Mouse (Mus musculus): ENCODE measurements around the gene Vmn1r55.

Gene Vmn1r55

GRCm38 (mm10) chr7:5149570-5149969, at the start of gene Vmn1r55:
Vmn1r55 (minus strand) TSS chr7:5149670.

GRCm38 (mm10) chr7:5196647-5197046, 47.2 kb upstream of the Vmn1r55 start, which contains the start of gene Vmn1r56:
Vmn1r56 (minus strand) TSS chr7:5196747.

GRCm38 (mm10) chr7:5125549-5126406, 23.7 kb downstream of the Vmn1r55 start, which contains the start of gene Rasl2-9:
Rasl2-9 (minus strand) TSS chr7:5125950.
- 15% methylated on average over 42 of the region's 42 CpGs for WGBS

GRCm38 (mm10) chr7:5125078-5125477, 24.4 kb downstream of the Vmn1r55 start:
- 88% methylated on average over 8 of the region's 8 CpGs for WGBS

GRCm38 (mm10) chr7:5116850-5117249, 32.6 kb downstream of the Vmn1r55 start, which contains the start of gene Rfpl4:
Rfpl4 (minus strand) TSS chr7:5116950.
- 95% methylated on average over 3 of the region's 3 CpGs for WGBS

- 32% methylated on average over 3 of the region's 3 CpGs for WGBS
These were observed 36.8 kb downstream of the Vmn1r55 start for GRCm38 (mm10) chr7:5112701-5113100.

- WGBS: 78% methylated on average over 8 of the region's 8 CpGs
These were observed 40.2 kb downstream of the Vmn1r55 start for GRCm38 (mm10) chr7:5109301-5109700.

- whole genome bisulfite sequencing: 85% methylated on average over 4 of the region's 4 CpGs
These were observed 41.2 kb downstream of the Vmn1r55 start for GRCm38 (mm10) chr7:5108272-5108671.

GRCm38 (mm10) chr7:5102564-5102963, 46.9 kb downstream of the Vmn1r55 start:
- WGBS: 86% methylated on average over 2 of the region's 2 CpGs

- 87% methylated on average over 10 of the region's 10 CpGs for WGBS
These were observed 48.3 kb downstream of the Vmn1r55 start for GRCm38 (mm10) chr7:5101066-5101663.

- 69% methylated on average over 3 of the region's 3 CpGs for WGBS
These were observed 49.7 kb downstream of the Vmn1r55 start for GRCm38 (mm10) chr7:5099796-5100195.

DNA sequence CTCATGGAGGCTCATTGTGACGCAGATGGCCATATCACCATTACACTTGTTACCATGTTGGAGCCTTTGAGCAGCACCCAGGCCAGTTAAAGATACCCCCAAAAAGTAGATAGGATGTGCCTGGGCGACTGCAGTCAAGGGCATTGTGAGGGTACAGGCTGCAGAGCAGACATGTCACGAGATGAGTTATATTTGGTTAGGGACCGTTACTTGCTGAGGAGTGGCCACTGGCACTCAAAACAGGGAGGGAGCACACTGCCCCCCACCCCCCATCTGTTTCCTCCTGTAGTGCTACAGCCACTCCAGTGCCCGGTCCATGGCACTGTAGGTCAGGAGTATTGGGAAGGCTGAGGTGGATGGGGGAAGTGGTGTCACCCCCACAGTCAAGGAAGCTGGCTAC, 50.7 kb downstream of the Vmn1r55 start:
- whole genome bisulfite sequencing: 76% methylated on average over 5 of the region's 5 CpGs

GRCm38 (mm10) chr7:5092831-5093510, 56.5 kb downstream of the Vmn1r55 start:
- WGBS: 59% methylated on average over 21 of the region's 21 CpGs

DNA sequence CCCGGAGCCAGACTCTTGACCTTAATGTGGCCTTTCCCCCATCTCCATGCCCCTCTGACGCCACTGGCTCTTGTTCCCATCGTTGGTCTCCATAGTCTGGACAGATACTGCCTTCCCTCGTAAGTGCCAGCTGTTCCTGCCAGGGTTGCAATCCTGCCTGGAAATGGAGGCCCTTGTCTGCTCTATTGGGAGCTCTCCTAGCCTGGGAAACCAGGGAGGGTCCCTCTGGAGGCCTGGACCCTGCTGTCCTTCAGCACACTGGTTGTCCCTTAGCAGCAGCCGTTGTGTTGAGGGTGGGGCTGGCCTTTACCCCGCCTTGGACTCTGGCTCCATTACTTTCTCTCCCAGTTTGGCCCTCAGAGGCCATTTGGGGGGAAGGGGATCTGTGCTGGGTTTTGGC, 57.1 kb downstream of the Vmn1r55 start:
- 80% methylated on average over 6 of the region's 6 CpGs for WGBS

GRCm38 (mm10) chr7:5091008-5091728, 58.3 kb downstream of the Vmn1r55 start:
- WGBS: 60% methylated on average over 15 of the region's 15 CpGs

GRCm38 (mm10) chr7:5089853-5090252, 59.6 kb downstream of the Vmn1r55 start:
- 59% methylated on average over 15 of the region's 15 CpGs for WGBS

GRCm38 (mm10) chr7:5087886-5088285, 61.6 kb downstream of the Vmn1r55 start:
- 39% methylated on average over 4 of the region's 4 CpGs for WGBS

GRCm38 (mm10) chr7:5086921-5087440, 62.5 kb downstream of the Vmn1r55 start:
- 61% methylated on average over 5 of the region's 5 CpGs for WGBS

- whole genome bisulfite sequencing: 94% methylated on average over 1 of the region's 1 CpGs
These were observed 64.0 kb downstream of the Vmn1r55 start for GRCm38 (mm10) chr7:5085512-5085911.

DNA sequence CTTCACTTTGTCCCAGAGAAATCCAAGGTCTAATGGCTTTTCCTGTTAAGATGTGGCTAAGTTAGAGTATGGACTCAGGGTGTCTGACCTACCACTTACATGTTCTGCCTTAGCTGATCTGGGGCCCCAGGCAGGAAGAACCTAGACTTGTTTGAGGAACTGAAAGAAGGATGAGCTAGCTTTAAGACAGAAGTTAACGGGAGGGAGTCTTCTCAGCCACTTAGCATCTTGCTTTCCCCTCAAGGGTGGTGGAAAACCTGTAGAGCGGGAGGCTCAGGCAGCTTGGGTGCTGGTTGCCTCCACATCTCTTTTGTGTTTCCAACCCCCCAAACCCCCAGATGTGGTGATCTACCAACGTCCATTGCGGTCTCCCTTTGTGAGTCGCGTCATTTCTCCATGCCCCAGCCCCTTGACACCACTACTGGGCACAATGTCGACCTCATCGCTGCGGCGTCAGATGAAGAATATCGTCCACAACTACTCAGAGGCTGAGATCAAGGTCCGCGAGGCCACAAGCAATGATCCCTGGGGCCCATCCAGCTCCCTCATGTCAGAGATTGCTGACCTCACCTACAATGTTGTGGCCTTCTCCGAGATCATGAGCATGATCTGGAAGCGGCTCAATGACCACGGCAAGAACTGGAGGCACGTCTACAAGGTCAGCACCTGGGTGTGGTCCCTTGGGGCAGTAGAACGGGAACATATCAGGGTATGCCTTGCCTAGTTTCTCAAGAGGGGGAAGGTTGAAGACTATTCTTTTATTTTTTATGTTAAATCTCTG, 66.0 kb downstream of the Vmn1r55 start:
- 87% methylated on average over 18 of the region's 18 CpGs for WGBS

DNA sequence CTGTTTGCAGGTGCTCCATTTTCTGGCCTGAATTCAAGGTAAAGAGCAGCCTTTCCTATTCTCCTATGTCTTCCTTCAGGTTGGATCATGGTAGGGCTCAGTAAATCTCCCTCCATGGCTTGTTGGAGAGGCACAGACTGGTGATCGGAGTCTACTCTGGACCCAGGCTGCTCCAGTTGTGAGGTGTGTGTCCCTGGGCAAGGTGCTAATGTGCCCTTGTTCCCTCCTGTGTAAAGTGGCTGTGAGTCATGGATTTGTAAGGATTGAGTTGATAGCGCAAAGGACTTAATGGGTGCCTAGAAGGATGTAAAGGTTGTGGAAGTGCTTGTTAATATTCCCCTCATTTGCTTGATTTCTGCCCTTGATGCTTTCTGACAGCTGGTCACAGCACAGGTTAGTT, 67.5 kb downstream of the Vmn1r55 start:
- WGBS: 85% methylated on average over 2 of the region's 2 CpGs

Measured in cerebral cortex, adult 2 months (tissue).